Mouse (Mus musculus) embryonic fibroblast, embryonic 13.5 days (primary cell): ENCODE data around the gene Esp23.

ENCODE experiments used
- CTCF ChIP-seq: IDR thresholded peaks from 2 replicates; pipeline ENCODE4 v1.5.1; 2011; ENCODE audit warnings: mild to moderate bottlenecking, control low read depth, low read length, moderate library complexity, borderline replicate concordance; ENCODE audit not compliant: insufficient read depth
- POLR2A ChIP-seq: IDR thresholded peaks from 2 replicates; pipeline ENCODE4 v1.6.1; 2011; ENCODE audit warnings: low read depth, mild to moderate bottlenecking, control low read depth, low read length, moderate library complexity

- TF ChIP-seq CTCF, result no peak
- TF ChIP-seq POLR2A, result no peak
These were observed 33.6 kb downstream of the Esp23 start, which contains the start of gene Gm21903 for GRCm38 (mm10) chr17:39043241-39043640.
